In genomic region chr10:120428430-120429198, GRCm38 (mm10) we compare ENCODE assay signal across 8 mouse cellular contexts. TPM values are rescaled to one million over a fixed set of nuclear protein-coding genes. Genes with fewer than 3 reads are reported as not detected.
DNase-seq lines count a peak whose midpoint lies in the region; ATAC-seq and TF ChIP-seq lines count a peak whose summit lies in the region.

No protein-coding gene starts in this region.

- 49% methylated on average over 33 of the region's 33 CpGs for WGBS in kidney, embryonic 16.5 days
- 33% methylated on average over 33 of the region's 33 CpGs for WGBS in lung, postnatal 0 days

- TF ChIP-seq EP300 in lung, postnatal 0 days (IDR thresholded peaks at IDR 0.05) = no peak

- H3K4me2 ChIP-seq in kidney, embryonic 16.5 days (replicated peaks; ENCODE audit: low read depth, low read length) = peak overlapping the region; percentile 38
- H3K4me2 ChIP-seq in lung, postnatal 0 days (replicated peaks; ENCODE audit: low read depth, low read length) = peak overlapping the region; percentile 53

- no peak overlapping the region for H3K4me3 ChIP-seq in kidney, embryonic 16.5 days (ENCODE audit: low read length)
- peak overlapping the region; percentile 18 for H3K4me3 ChIP-seq in lung, postnatal 0 days (ENCODE audit: low read depth, low read length)

- peak; percentile 20 for DNase-seq in right cerebral cortex, adult 18-20 months
- no peak for DNase-seq in right cerebral cortex, postnatal 36 days (ENCODE audit: low spot score in 2 of 2)
- DNase-seq in cerebellum, postnatal 25 days = peak; percentile 38 to 54
- DNase-seq in lung, postnatal 0 days (ENCODE audit: low spot score) = peak; percentile 47
- peak; percentile 28 for DNase-seq in right cerebral cortex, postnatal 4 days
- no peak for DNase-seq in embryo, embryonic 10 days (ENCODE audit: low spot score)

- no peaks in the 10 kb centered on the region for H3K27me3 ChIP-seq in kidney, embryonic 16.5 days (ENCODE audit: insufficient read depth, low read length)
- H3K27me3 ChIP-seq in lung, postnatal 0 days (replicated peaks; ENCODE audit: insufficient read depth, low read length) = no peaks in the 10 kb centered on the region

- peak; percentile 71 for ATAC-seq in granulocyte monocyte progenitor cell, adult 5-6 weeks (replicated peaks; ENCODE audit: poor library complexity, severe bottlenecking)
- peak; percentile 16; the same call in 1 of the 2 replicates for ATAC-seq in kidney, embryonic 16.5 days (ENCODE audit: low FRiP score, low TSS enrichment)
- peak; percentile 73 for ATAC-seq in lung, postnatal 0 days

- peak overlapping the region; percentile 8; the same call in 1 of the 2 replicates for H3K9ac ChIP-seq in kidney, embryonic 16.5 days (replicated peaks; ENCODE audit: low read length)
- H3K9ac ChIP-seq in lung, postnatal 0 days (replicated peaks; ENCODE audit: low read depth) = no peak overlapping the region; the same call in 1 of the 2 replicates

- no peaks in the 10 kb centered on the region for H3K36me3 ChIP-seq in kidney, embryonic 16.5 days (ENCODE audit: insufficient read depth, low read length)
- H3K36me3 ChIP-seq in lung, postnatal 0 days (ENCODE audit: insufficient read depth, low read length) = no peaks in the 10 kb centered on the region

- TF ChIP-seq CTCF in lung, postnatal 0 days (IDR thresholded peaks at IDR 0.05) = no peak

- peaks cover 81% of the 10 kb centered on the region for H3K4me1 ChIP-seq in kidney, embryonic 16.5 days (ENCODE audit: insufficient read depth, low read length)
- H3K4me1 ChIP-seq in lung, postnatal 0 days (ENCODE audit: insufficient read depth, low read depth, low read length) = peaks cover 8% of the 10 kb centered on the region; the same call in 1 of the 2 replicates

- peak overlapping the region; percentile 56 for H3K27ac ChIP-seq in kidney, embryonic 16.5 days (ENCODE audit: low read length)
- H3K27ac ChIP-seq in lung, postnatal 0 days (ENCODE audit: low read length) = peak overlapping the region; percentile 34

- H3K9me3 ChIP-seq in kidney, embryonic 16.5 days (ENCODE audit: low read length) = no peaks in the 10 kb centered on the region
- no peaks in the 10 kb centered on the region for H3K9me3 ChIP-seq in lung, postnatal 0 days (ENCODE audit: low read length)

RNA-seq across cellular contexts. Expression of gene Hmga2, which starts 47.7 kb away (rescaled TPM):
- total RNA-seq in granulocyte monocyte progenitor cell, adult 5-6 weeks (2014; fragmentation: Nextera tagmentation) = 0.60 and 4.5 TPM in 2 replicates
- 0.15 and 0.78 TPM in 2 replicates for total RNA-seq in granulocyte monocyte progenitor cell, adult 5-6 weeks (2017)
- 15.4 and 21.2 TPM in 2 replicates for polyA plus RNA-seq in kidney, embryonic 16.5 days (2015; fragmentation: Nextera tagmentation; extraction: Ambion mirVana)
- 2.2 and 3.0 TPM in 2 replicates for polyA plus RNA-seq in lung, postnatal 0 days (2015; fragmentation: Nextera tagmentation; extraction: Ambion mirVana)

Comparison
In these comparisons a context has a peak if more than half of its experiments do, and no peak if none do; other contexts are left out.
1. DNase-seq: peak in right cerebral cortex, adult 18-20 months (single experiment), cerebellum, postnatal 25 days (2 of 2), lung, postnatal 0 days (single experiment) and right cerebral cortex, postnatal 4 days (single experiment); none in right cerebral cortex, postnatal 36 days (0 of 2) and embryo, embryonic 10 days (single experiment).
2. ATAC-seq: peak in every context shown above with its lines; median percentile 73 in lung, postnatal 0 days; 71 in granulocyte monocyte progenitor cell, adult 5-6 weeks; 16 in kidney, embryonic 16.5 days.